Mouse (Mus musculus) embryonic facial prominence, embryonic 15.5 days (tissue): Measurements from ENCODE around the gene Sap30l. TPM values are rescaled to one million over a fixed set of nuclear protein-coding genes. Genes with fewer than 3 reads are reported as not detected.
"Not testable (repeated sequence)": the region's sequence is repeated elsewhere in the genome, so short reads cannot be mapped to it uniquely, and the experiment has no call there.

Source experiments
- ATAC-seq: fragments of 200-750 bp; cut with Nextera tagmentation; 2 replicates; pipeline ENCODE4 v1.8.0; 2017; ENCODE audit warnings: low read depth, moderate TSS enrichment; ENCODE audit not compliant: insufficient number of reproducible peaks, low FRiP score, low TSS enrichment
- H3K27ac ChIP-seq: fragments of 300-500 bp; sonication (generic); replicated peaks from 2 replicates; pipeline ENCODE4 v1.5.1; 2015; ENCODE audit warnings: mild to moderate bottlenecking, inconsistent platforms
- H3K27me3 ChIP-seq: fragments of 300-500 bp; sonication (generic); 2 replicates; pipeline ENCODE4 v1.6.1; 2015; ENCODE audit warnings: inconsistent platforms
- H3K36me3 ChIP-seq: fragments of 300-500 bp; sonication (generic); 2 replicates; pipeline ENCODE4 v1.6.1; 2015; ENCODE audit warnings: mild to moderate bottlenecking, inconsistent platforms
- H3K4me1 ChIP-seq: fragments of 300-500 bp; sonication (generic); 2 replicates; pipeline ENCODE4 v1.6.1; 2015; ENCODE audit warnings: inconsistent platforms
- H3K4me2 ChIP-seq: fragments of 300-500 bp; sonication (generic); replicated peaks from 2 replicates; pipeline ENCODE4 v1.6.1; 2015; ENCODE audit warnings: mild to moderate bottlenecking, inconsistent platforms
- H3K4me3 ChIP-seq: fragments of 300-500 bp; sonication (generic); replicated peaks from 2 replicates; pipeline ENCODE4 v1.5.1; 2015; ENCODE audit warnings: mild to moderate bottlenecking, inconsistent platforms
- H3K9ac ChIP-seq: fragments of 300-500 bp; sonication (generic); 2 replicates; pipeline ENCODE4 v1.6.1; 2015; ENCODE audit warnings: inconsistent platforms
- H3K9me3 ChIP-seq: fragments of 300-500 bp; sonication (generic); replicated peaks from 2 replicates; pipeline ENCODE4 v1.6.1; 2016; ENCODE audit warnings: inconsistent platforms
- WGBS: fragments of 180-500 bp; shearing (Covaris S2); methylation state at CpG from one replicate; pipeline ENCODE4 v1.1.7; 2015; 5-methylcytosine and 5-hydroxymethylcytosine counted together
- polyA plus RNA-seq: library from polyadenylated mRNA; unstranded; fragments of >200 nt; fragmentation: Nextera tagmentation; extraction: Ambion mirVana; gene quantifications from 2 replicates; pipeline ENCODE4 v1.2.1, GENCODE M21; 2015

Sap30l gene
- polyA plus RNA-seq, 1 experiment from 2014 or later, result 14.0 TPM

GRCm38 (mm10) chr11:57846421-57847363 lies 45.3 kb downstream of the Sap30l start:
- not testable (repeated sequence) for H3K36me3 ChIP-seq, H3K27ac ChIP-seq, H3K9me3 ChIP-seq, H3K4me2 ChIP-seq, H3K4me3 ChIP-seq, H3K4me1 ChIP-seq, H3K9ac ChIP-seq, ATAC-seq
- H3K27me3 ChIP-seq, result peaks cover 27% of the 10 kb centered on the region
- WGBS, result 80% methylated on average over 8 of the region's 9 CpGs

DNA sequence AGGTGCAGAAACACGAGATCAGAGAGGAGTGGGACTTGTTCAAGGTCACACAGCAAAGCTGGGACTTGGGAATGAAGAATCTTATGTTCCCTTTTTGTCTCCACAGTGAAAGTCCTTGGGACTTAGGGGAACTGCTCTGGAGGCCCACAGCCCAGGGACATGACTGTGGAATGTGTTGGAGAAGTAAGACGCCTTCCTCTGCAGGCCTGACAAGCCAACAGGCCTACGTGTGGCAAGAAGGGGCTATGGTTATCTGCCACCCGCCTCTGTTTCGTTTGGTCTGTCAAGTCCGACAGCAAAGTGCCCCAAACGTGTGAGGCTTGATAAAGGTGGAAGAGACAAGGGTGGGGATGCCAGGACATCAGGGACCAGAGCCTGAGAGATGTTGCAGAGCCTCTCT lies 46.0 kb downstream of the Sap30l start:
- ATAC-seq, result no peak
- 69% methylated on average over 7 of the region's 7 CpGs for WGBS

DNA sequence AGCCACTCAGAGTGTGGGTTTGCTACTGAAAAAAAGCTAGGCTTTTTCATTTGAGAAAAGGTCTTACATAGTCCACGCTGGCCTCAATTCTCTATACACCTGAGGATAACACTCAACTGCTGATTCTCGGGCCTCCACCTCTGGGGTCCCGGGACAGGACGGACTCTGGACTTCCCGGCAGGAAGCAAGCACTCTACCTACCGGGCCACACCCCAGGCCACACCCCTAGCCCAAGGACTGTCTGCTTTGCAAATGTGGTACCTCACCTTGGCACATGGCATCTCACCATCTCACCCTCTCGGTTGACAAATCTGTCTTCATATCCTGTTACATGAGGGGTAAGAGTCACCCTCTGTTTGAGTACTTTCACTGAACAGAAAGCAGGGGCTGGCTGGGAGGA lies 48.9 kb downstream of the Sap30l start:
- peaks cover 11% of the 10 kb centered on the region for H3K27me3 ChIP-seq
- H3K36me3 ChIP-seq, result no peaks in the 10 kb centered on the region
- H3K27ac ChIP-seq, result no peak overlapping the region
- no peak overlapping the region for H3K9ac ChIP-seq
- H3K4me1 ChIP-seq, result no peaks in the 10 kb centered on the region
- WGBS, result 45% methylated on average over 7 of the region's 7 CpGs
- no peak overlapping the region for H3K4me2 ChIP-seq
- H3K4me3 ChIP-seq, result no peak overlapping the region
- no peaks in the 10 kb centered on the region for H3K9me3 ChIP-seq
- ATAC-seq, result no peak

More for the DNA sequence above, 46.0 kb downstream of the Sap30l start:
- Histone ChIP-seq H3K4me1 (no peaks in the 10 kb centered on the region), H3K4me3 (no peak overlapping the region), H3K9me3 (no peaks in the 10 kb centered on the region), H3K36me3 (no peaks in the 10 kb centered on the region), H3K9ac (no peak overlapping the region), H3K27me3 (peaks cover 22% of the 10 kb centered on the region), H3K4me2 (no peak overlapping the region), H3K27ac (no peak overlapping the region)

GRCm38 (mm10) chr11:57850931-57851330 lies 49.5 kb downstream of the Sap30l start:
- H3K27ac ChIP-seq, result no peak overlapping the region
- H3K36me3 ChIP-seq, result no peaks in the 10 kb centered on the region
- 33% methylated on average over 3 of the region's 3 CpGs for WGBS
- H3K27me3 ChIP-seq, result peaks cover 11% of the 10 kb centered on the region
- H3K9ac ChIP-seq, result no peak overlapping the region
- H3K4me2 ChIP-seq, result no peak overlapping the region
- ATAC-seq, result no peak
- H3K4me3 ChIP-seq, result no peak overlapping the region
- H3K9me3 ChIP-seq, result no peaks in the 10 kb centered on the region
- no peaks in the 10 kb centered on the region for H3K4me1 ChIP-seq

GRCm38 (mm10) chr11:57853571-57853970 lies 52.1 kb downstream of the Sap30l start:
- WGBS, result 17% methylated on average over 6 of the region's 6 CpGs
- Histone ChIP-seq H3K36me3 (no peaks in the 10 kb centered on the region), H3K27me3 (peaks cover 8% of the 10 kb centered on the region; the same call in 1 of the 2 replicates), H3K4me1 (no peaks in the 10 kb centered on the region), H3K4me3 (no peak overlapping the region), H3K27ac (no peak overlapping the region), H3K9me3 (no peaks in the 10 kb centered on the region), H3K4me2 (no peak overlapping the region), H3K9ac (no peak overlapping the region)
- ATAC-seq, result no peak

- Histone ChIP-seq H3K9ac (no peak overlapping the region), H3K4me3 (no peak overlapping the region), H3K9me3 (no peaks in the 10 kb centered on the region), H3K4me2 (no peak overlapping the region), H3K36me3 (no peaks in the 10 kb centered on the region), H3K27ac (no peak overlapping the region), H3K4me1 (no peaks in the 10 kb centered on the region), H3K27me3 (no peaks in the 10 kb centered on the region)
- no peak for ATAC-seq
- 43% methylated on average over 4 of the region's 4 CpGs for WGBS
Measured at GRCm38 (mm10) chr11:57857709-57858108, 56.3 kb downstream of the Sap30l start.

Other genes starting within 250 kb of the Sap30l start
- 26.3 and 27.5 TPM in 2 replicates for gene Galnt10, start 156.2 kb upstream of the Sap30l start, polyA plus RNA-seq
- gene Hand1, start 31.2 kb downstream of the Sap30l start, polyA plus RNA-seq, result 0.62 and 0.69 TPM in 2 replicates
- gene Larp1, start 207.4 kb downstream of the Sap30l start, polyA plus RNA-seq, result 19.3 and 20.2 TPM in 2 replicates